Mouse (Mus musculus) lung, adult 18-20 months (tissue): ENCODE data around the gene Mta1.
A peak's percentile ranks its signal among the peaks of the same experiment; 100 is the strongest.

Source experiments
- DNase-seq, 2 experiments: peaks; one replicate each; pipeline ENCODE4 v3.0.0; 2022; ENCODE audit warnings: mixed read lengths in 2 of 2

Gene Mta1

DNA sequence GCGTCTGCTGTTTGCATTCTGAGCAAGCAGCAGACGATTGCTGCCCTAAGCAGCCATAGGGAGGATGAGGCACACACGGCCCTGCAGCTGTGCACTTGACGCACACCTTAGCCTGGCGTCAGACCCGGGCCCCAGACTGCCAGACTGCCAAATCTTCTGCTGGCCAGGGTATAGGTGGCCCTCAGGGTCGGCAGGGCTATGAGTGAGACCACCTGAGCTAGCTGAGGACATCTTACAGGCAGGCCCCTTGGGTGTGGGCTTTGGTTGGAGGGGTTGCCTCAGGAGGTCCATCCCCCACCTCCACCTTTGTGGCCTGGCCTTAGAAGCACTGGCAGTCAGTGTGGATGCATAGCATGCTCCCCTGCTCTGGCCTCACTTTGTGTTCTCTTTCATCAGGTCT is 37.3 kb downstream of the Mta1 start:
- DNase-seq, result no peak

DNA sequence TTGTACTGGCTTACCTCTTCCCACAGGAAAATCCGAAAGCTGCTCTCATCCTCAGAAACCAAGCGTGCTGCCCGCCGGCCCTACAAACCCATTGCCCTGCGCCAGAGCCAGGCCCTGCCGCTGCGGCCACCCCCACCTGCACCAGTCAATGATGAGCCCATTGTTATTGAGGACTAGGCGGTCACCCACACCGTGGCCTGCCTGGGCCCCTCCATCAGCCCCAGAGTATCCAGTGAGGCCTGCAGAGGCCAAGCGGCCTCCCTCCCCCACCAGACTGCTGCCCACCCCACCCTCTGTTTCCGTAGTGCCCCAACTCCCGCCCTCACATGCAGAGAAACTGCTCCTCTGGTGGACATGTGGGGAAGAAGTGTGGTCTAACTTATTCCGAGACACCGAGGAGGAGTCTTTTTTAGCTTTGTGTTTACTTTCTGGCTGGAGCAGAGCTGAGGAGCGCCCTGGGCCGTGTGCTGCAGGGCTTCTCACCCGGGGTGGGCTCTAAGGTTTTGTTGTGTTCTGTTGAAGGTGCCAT is 38.5 kb downstream of the Mta1 start:
- DNase-seq, result no peak

DNA sequence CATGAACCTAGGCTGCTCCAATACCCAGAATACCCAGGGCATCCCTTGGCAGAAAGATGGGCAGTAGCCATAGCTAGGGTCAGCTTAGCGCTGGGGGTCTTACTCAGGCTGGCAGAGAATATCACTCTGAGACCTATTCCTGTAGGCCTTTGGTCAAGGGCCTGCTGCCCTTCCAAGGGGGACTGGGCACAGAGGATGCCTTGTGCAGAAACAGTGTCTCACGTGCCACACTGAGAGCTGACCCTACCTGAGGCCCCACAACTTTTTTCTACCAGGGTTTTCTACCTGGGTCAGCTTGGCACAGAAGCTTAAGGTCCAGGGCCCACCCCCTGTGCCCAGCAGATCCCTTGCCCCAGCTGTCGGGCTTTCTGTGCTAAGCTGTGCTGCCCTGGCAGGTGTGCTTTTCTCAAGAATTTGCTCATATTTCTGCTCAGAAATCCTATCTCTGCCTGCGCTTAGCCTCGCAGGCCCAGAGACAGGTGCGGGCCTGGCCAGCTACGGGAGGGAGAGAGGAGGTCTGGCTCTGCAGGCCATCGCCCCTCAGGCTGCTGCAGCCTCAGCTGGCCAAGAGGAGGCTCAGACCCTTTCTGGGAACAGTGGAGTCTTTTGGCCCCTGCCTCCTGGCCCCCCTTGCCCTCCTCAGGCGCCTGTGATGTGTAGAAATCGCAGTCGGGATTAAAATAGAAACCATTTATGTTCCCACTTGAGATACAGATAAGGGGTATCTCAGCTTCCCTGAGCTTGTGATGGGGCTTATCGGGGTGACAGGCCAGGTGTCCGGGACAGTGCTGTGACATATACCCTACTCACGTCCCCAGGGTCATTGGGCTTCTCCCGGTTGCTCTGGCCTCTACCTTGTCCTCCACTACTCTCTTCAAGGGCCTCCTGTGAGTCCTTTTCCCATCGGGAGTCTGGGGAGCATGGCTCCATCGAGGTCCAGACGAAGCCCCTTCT is 39.5 kb downstream of the Mta1 start:
- DNase-seq, result no peak

DNA sequence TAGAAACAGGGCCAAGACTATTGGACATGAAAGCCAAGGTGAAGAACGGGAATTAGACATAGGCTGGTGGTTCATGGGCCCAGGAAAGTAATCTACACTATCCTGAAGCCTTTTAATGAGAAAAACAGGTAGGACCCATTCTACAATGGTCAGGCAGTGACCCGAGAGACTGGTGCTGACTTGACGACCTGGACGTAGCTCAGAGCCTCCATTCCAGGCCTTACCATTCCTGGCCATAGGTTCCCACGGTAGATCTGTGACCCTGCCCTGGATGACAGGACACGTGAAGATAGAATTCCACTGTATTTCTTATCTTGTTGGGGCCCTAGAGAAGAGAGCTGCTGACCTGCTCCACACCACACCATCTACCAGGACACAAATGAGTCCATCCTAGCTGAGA is 40.2 kb downstream of the Mta1 start:
- DNase-seq, result no peak

DNA sequence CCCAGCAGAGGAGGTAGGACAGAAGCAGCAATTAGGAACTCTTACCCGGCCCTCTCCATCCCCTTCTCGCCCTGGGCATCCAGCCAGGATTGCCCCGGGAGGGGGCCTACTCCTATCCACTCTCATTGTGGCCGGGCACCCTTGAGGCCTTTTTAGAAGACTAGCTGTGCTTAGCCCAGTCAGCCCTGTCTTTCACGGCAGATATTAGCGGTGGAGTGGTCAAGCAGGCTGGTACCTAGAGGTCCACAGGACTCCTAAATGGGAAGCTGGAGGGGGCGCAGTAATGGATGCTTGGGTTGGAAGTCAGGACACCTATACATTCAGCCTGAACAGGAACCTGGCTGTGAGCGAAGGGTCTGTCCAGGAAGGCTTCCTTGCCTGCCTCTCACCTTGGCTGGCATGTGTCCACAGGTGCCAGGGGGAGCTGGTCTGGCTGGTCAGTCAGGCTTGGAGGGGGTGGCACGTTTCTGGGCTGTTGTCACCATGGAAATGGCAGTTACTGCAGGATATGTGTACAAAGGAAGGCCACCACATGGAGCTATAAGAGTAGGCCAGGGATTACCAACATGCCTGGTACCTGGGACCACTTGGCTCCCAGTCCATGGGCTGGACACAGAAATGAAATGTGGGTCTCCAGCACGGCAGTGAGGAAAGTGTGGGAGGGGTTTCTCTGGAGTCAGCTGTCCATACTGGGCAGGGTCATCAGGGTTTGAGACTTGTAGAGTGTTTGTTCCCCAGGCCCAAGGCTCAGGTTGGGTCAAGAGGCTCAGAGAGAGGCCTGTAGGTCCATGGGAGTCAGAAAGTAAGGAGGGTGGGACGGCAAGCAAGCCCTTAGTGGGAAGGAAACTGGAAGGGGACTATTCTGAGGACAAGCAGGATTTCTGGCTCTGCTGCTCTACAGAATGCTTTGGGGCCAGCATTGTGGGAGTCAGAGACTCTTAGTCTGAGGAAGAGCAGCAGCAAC is 41.1 kb downstream of the Mta1 start:
- DNase-seq, result peak; percentile 90 to 93

DNA sequence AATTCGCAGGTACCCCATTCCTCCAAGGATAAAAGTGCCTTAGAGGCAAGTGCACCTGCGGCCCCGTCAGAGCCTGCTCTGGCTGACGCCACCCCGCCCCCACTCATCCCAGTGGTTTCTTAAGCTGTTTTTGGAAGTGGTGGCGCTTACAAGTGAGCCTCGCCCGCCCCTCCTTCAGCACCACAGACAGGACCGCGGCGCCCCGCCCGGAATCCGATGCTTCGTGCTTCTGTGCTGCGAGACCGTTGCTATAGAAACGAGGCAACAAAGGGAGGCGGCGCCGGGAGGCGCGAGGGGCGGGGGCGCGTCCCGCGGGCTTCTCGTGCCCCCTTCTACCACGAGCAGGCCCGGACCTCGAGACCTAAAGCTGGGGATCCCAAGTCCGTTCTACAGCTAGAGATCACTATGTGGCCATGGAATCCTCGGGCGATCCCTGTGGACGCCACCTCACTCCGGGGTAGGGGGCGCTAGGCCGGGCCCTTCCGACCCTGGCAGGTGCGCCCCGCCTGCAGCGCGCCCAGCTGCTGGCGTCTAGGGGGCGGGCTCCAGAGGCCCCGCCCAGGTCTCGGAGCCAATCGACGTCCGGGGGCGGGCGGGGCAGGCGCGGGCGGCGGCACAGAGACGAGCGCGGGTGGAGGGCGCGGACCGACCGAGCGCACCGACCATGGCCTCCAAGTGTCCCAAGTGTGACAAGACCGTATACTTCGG is 42.0 kb downstream of the Mta1 start, which contains the start of gene Crip2:
Gene Crip2 (plus strand): TSS at position 329 of the 708 bp plus-strand sequence.
- DNase-seq, result peak; percentile 98

DNA sequence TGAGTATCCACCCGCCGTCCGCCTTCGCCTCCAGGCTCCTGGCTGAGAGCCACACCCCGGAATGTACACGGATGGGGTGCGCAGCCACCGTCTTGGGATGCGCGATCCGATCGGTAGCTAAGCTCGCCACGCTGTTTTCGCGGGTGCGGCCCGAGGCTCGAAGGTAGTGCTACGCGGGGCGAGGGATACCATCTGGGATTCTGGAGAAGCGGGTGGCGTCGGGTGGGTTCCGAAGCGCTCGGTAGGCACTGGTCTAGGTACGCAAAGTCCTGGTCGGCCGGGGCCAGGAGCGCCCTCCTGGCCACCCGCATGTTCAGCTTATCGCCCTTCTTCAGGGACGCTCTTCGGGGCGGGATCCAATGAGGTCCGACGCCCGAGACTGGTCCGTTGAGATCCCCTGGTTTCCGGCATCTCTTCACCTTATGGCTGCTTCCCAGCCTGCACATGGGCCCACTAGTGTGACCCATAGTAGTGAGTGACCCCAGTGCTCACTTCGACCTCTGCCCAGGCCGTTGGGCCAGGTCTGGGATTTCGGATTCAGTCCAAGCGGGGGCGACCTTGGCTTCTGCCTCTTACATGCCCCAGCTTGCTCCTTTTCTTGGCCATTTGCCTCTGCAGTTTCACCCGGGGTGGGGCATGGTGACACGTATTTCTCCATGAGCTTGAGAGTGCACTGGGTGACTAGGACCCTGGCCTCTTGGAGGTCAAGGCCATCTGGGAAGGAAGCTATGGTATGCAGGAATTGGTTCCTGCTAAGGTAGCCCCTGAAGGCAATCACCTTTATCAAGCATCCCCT is 42.7 kb downstream of the Mta1 start:
- DNase-seq, result peak; percentile 71 to 80

DNA sequence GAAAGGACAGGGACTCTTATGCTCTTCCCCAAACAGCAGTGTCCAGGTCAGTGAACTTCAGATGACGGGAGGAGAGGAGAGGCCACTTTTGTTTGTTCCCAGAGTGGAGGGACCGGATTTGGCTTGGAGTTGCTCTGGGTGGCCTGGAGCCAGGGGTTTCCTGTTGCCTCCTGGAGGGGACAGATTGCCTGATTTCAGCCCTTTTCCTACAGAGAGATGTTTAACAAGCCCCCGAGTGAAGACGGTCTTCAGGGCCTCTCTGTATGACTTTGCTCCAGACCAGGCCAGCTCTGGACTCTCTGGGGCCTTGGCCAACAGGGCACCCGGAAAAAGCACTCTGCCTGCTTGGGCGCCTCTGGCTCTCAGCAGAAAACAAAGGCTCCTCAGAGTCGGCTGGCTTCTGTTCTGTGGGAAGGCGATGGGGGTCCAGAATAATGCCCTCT is 43.5 kb downstream of the Mta1 start:
- DNase-seq, result peak; percentile 74 to 83

DNA sequence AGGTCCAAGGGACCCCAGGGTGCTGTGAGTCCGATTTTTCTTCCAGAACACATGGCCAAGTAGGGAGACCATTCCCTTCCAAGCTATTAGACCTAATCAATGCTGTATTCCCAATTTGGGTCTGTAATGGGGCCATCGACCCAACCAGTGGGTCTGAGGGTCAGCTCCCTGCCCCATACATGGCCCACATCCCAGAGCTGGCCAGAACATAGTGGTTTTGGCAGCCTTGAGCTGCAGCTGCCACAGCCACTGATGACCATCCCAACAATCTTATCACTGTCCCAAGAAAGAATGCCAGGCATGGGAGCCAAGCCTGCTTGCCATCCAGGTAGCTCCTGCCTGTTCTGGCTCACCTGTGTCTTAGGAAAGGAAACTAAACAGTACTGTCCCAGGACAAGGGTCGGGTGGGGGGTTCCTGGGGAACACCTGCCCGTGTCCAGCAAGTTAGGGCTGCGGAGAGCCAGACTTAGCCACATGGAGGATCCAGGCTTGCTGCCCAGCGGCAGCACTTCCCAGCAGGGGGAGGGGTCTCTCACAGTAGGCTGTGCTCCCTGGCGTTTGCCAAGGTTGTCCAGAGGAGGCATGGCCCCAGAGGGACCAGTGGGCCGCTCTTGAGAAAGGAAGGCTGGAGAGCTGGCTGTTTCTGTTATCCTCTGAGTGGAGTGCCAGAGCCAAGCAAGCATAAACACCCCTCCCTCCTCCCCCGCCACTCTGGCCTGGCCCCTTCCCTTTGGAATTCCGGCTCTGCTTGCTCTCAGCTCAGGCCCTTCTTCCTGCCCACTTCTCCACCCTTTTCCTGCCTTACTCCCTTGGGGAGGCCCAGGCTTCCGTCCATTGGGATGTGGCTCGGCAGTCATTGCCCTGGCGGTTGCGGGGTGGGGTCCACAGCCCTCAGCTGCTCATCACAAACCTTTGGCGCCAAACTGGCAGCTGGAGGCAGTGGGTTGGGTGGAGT is 44.2 kb downstream of the Mta1 start:
- DNase-seq, result peak; percentile 92 to 94

DNA sequence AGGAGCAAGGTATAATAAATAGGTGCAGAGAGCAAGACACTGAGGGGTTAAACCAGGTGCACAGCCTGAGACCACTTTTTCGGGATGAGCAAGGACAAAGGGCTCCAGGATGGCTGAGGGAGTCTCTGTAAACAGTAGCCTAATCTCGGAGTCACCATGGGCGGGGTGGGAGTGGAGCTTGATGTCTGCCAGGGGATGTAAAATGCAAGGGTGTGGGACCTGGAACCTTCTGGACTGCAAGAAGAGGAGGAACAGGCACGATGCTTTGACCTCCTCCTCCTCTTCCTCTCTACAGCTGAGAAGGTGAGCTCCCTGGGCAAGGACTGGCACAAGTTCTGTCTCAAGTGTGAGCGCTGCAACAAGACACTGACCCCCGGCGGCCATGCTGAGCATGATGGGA is 45.1 kb downstream of the Mta1 start:
- DNase-seq, result peak; percentile 69 to 70

DNA sequence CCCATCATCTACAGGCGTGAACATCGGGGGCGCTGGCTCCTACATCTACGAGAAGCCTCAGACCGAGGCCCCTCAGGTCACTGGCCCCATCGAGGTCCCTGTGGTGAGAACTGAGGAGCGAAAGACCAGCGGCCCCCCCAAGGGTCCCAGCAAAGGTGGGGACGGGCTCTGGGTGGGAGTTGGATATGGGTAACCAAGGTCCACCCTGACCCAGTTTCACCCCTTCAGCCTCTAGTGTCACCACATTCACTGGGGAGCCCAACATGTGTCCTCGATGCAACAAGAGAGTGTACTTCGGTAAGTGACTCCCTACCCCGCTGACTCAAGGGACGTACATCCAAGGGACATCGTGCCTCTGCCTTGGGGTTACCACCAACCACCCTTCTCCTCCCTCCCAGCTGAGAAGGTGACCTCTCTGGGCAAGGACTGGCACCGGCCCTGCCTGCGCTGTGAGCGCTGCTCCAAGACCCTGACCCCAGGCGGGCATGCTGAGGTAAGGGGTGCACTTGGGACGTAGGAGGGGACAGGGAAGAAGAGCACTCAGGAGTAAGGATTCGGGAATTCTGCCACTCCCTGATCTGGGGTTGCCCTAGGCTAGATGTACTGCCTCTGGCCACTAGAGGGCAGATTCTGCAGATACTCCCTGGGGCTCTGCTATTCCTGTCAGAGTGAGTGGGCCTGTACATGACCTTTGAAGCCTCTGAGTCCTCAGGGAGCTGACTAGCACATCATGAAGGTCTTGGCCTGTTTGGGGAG is 46.1 kb downstream of the Mta1 start:
- DNase-seq, result peak; percentile 55 to 71

DNA sequence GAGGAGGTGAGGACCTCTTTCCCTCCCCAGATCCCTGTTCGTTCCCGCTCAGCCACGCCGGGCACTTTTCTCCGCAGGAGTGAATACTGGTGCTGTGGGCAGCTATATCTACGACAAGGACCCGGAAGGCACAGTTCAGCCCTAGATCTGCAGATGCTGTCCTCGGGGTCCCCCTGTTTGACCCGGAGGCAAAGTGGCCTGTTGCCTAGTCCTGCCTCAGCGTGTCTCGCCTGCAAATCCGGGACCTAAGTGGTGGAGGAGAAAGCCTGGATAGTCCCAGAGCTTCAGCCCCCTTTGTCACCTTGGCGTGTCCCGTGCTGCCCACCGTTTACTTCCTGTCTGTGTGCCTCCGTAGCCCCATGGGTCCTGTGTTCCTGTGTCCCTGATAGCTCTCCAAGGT is 46.8 kb downstream of the Mta1 start:
- no peak for DNase-seq

DNA sequence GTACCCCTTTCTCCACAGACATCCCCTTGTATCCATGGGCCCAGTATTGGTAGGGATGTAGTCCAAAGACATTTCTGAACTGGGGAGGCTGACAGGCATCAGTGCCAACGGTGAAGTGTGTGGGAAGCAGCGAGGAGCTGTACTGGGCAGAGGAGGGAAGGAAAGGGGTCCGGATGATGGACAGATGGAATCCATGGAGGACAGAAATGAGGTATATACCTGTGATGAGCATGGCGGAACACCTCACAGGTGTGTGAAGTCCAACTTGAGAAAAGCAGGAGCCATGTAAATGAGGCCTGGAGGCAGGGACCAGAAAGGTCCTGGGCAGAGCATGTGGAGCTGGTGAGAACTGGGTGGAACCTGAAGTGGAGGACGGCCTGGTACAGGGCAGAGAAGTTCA is 47.5 kb downstream of the Mta1 start:
- DNase-seq, result no peak

DNA sequence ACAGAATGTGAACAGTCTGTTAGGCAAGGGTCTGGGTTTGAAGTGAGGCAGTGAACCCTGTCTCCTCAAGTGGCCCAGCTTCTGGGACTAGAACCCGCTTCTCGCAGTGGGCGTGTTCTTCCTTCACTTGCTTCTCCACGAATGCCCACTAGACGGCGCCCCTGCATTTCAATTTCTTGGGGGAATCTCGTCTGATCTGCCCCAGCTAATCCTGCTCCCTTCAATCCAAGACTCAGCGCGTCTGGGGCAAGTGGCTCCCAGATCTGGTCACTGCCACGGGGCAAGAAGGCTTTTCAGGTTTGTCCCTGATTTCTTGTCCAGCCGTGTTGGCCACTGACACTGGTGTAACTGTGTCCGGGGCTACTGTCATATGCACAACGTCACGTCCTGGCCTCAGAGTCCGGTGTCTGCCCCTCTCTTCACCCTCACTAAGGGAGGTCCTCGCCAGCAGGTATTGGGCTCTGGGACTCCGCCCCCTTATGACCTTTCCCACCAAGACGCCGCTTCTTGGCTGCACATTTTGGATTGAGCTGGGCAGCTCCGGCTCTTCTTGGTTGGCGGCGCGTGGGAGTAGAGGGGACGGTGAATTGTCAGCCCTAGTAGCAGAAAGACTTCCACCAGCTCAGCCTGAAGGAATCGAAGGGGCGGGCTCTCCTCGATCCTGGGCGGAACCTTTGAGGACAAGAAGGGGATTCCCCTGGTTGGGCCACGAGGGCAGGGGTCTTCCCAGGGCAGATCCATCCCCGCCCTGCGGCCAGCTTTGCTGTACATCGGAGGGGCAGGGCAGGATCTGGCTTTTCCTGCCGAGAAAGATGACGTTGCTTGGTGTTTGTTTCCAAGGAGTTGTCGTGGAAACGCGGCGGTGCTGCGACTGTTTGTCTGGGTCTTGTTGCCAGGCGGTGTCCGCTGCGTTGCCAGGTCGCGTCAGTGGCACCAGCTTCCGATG is 48.3 kb downstream of the Mta1 start, which contains the start of gene Crip1:
Gene Crip1 (plus strand): TSS at position 205 of the 946 bp plus-strand sequence.
- DNase-seq, result peak; percentile 89 to 92

DNA sequence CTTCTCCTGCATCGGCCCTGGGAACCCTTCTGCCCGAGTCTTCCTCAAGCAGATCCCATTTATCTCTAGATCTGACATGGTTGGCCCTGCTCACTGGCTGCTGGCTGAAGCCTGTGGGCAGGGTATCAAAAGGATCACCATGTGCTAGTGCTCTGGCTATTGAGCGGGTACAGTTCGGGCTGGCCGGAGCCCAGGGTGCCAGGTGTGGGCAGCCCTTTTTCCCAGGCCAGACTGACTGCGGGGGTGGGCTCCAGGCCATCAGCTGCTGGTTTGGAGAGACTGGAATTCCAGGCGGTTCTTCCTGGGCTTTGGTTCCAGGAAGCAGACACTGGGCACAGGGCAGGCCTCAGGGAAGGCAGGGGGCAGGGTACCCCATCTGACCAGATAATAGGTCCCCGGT is 49.4 kb downstream of the Mta1 start:
- peak; percentile 34 to 56 for DNase-seq

DNA sequence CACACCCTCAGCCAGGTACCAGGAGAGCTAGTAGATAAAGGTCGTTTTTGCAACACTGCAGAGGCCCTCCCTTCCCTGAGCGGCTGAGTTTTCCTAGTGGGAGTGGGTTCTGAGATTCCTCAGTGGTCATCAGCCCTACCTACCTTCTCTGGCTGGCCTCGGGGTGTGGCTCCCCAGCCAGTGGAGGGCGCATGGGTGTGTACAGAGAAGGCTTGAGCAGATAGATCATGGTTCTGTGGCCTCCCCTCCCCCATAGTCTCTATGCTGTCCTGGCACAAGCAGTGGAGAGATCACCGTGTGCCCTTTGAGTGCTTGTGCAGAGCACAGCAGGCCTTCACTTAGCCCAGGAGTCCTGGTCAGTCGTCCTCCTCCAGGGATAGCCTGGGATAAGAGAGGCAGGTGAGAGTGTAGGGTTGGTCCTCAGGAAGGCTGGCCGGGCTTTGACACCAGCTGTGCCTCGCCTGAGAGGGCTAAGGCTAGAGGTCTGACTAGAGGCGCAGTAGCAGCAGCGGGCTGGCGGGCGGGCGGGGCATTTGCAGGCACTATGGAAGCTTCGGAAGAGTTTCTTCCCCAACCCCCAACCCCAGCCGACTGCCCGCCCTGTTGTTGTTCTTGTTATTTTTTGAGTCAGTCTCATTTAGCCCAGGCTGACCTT is 50.4 kb downstream of the Mta1 start:
- DNase-seq, result peak; percentile 76 to 85

DNA sequence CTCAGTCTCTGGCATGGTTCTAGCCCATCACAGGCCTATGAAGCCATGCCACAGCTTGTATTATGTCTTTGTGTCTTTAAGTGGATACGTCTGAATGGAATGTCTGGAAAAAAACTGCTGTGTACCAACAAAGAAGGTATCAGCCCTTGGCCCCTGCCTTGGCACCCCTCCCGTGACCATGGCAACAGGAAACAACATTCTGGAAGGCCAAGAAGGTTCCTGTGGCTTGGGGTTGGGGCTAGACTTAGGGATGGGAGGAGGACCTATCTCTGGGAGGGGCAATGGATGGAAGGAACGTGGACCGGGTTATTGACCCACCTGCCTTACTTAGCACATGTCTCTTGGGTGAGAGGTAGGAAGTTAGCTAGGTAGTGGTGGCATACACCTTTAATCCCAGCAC is 51.3 kb downstream of the Mta1 start:
- DNase-seq, result peak; percentile 59 to 77

DNA sequence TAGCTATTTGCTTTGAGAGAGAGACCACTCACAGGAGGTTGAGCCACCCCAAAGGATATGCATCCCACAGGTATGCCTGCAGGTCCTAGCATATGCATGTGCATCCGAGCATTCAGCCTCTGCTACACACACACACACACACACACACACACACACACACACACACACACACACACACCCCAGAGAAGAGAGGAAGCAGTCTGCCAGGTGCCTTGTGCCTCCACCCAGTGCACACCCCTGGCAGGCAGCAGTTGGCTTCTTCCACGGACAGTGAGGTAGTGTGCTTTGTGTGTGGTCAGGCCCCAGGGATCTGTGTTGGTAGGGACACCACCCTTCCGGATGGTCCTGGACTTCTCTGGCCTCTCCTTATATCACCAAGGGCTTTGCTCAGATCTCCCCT is 51.8 kb downstream of the Mta1 start:
- peak in 1 of 2 experiments; percentile 35 for DNase-seq
